Mouse (Mus musculus): Measurements from ENCODE around the gene Ephb1.

GRCm38 (mm10) chr9:102291230-102291629 lies 63.3 kb downstream of the Ephb1 start:
- TF ChIP-seq POLR2A (IDR thresholded peaks at IDR 0.05; ENCODE audit: insufficient read length, low read depth) (no peak), CEBPB (IDR thresholded peaks at IDR 0.05; ENCODE audit: insufficient read depth, poor library complexity, severe bottlenecking) (no peak), POLR2AphosphoS2 (IDR thresholded peaks at IDR 0.05; ENCODE audit: insufficient read length, low read depth) (no peak), MYOG (IDR thresholded peaks at IDR 0.05; ENCODE audit: control insufficient read depth in 1 of 3, insufficient read depth in 1 of 3, insufficient read length in 2 of 3, low read depth in 2 of 3) (no peak), MAX (IDR thresholded peaks at IDR 0.05; ENCODE audit: low read depth) (no peak), TCF12 (IDR thresholded peaks at IDR 0.05; ENCODE audit: insufficient read depth, poor library complexity, severe bottlenecking) (no peak), E2F4 (IDR thresholded peaks at IDR 0.05; ENCODE audit: insufficient read depth) (no peak)

Data from myocyte (in vitro differentiated cells).